Mouse (Mus musculus) ovary, postnatal 10 days (tissue): Measurements from ENCODE around the gene Slc32a1.

ENCODE experiments used
- DNase-seq: peaks from one replicate; pipeline ENCODE4 v3.0.0; 2022; ENCODE audit warnings: low spot score

Gene Slc32a1

GRCm38 (mm10) chr2:158610488-158611325, at the start of gene Slc32a1:
Gene Slc32a1, plus strand, starts transcription at chr2:158610767.
- no peak for DNase-seq

- no peak for DNase-seq
Observed at GRCm38 (mm10) chr2:158560801-158561200, 49.8 kb upstream of the Slc32a1 start.

- no peak for DNase-seq
Observed at GRCm38 (mm10) chr2:158561371-158562144, 49.0 kb upstream of the Slc32a1 start.

- DNase-seq: no peak
Observed at GRCm38 (mm10) chr2:158570421-158571081, 40.0 kb upstream of the Slc32a1 start.

- no peak for DNase-seq
Observed at GRCm38 (mm10) chr2:158579979-158580378, 30.6 kb upstream of the Slc32a1 start.

GRCm38 (mm10) chr2:158584621-158585358, 25.8 kb upstream of the Slc32a1 start:
- peak; percentile 22 for DNase-seq

GRCm38 (mm10) chr2:158588524-158589271, 21.9 kb upstream of the Slc32a1 start:
- no peak for DNase-seq

GRCm38 (mm10) chr2:158590495-158590894, 20.1 kb upstream of the Slc32a1 start:
- no peak for DNase-seq

GRCm38 (mm10) chr2:158591286-158591685, 19.3 kb upstream of the Slc32a1 start:
- DNase-seq: no peak

GRCm38 (mm10) chr2:158593371-158593770, 17.2 kb upstream of the Slc32a1 start:
- no peak for DNase-seq

- no peak for DNase-seq
Observed at GRCm38 (mm10) chr2:158595103-158595502, 15.5 kb upstream of the Slc32a1 start.

GRCm38 (mm10) chr2:158595577-158595976, 15.0 kb upstream of the Slc32a1 start:
- DNase-seq: no peak

- DNase-seq: no peak
Observed at GRCm38 (mm10) chr2:158596803-158597202, 13.8 kb upstream of the Slc32a1 start.

GRCm38 (mm10) chr2:158600517-158600916, 10.1 kb upstream of the Slc32a1 start:
- no peak for DNase-seq

- DNase-seq: no peak
Observed at GRCm38 (mm10) chr2:158601326-158601725, 9.2 kb upstream of the Slc32a1 start.

GRCm38 (mm10) chr2:158602663-158603062, 7.9 kb upstream of the Slc32a1 start:
- DNase-seq: no peak

GRCm38 (mm10) chr2:158606511-158606964, 4.0 kb upstream of the Slc32a1 start:
- no peak for DNase-seq

GRCm38 (mm10) chr2:158609681-158610080, 886 bp upstream of the Slc32a1 start:
- no peak for DNase-seq

GRCm38 (mm10) chr2:158611326-158611719, 756 bp downstream of the Slc32a1 start:
- DNase-seq: no peak

- DNase-seq: no peak
Observed at GRCm38 (mm10) chr2:158611726-158612670, 1.4 kb downstream of the Slc32a1 start.
